Mouse (Mus musculus) gonadal fat pad, adult 2 months (tissue): ENCODE measurements around the gene Gm5127. TPM values are rescaled to one million over a fixed set of nuclear protein-coding genes. Genes with fewer than 3 reads are reported as not detected.

Source experiments
- polyA plus RNA-seq: library from polyadenylated mRNA; depleted of rRNA; stranded (reverse); fragments of >200 nt; gene quantifications from 2 replicates; pipeline ENCODE4 v1.2.3, GENCODE M21; 2012; rRNA removed

Gene Gm5127
- polyA plus RNA-seq, 1 experiment, result not detected

Other genes with a start within 250 kb of the Gm5127 start
- 0.13 and 0.16 TPM in 2 replicates for gene Fndc3c1, start 97.8 kb upstream of the Gm5127 start, polyA plus RNA-seq
- gene Cysltr1, start 20.5 kb downstream of the Gm5127 start, polyA plus RNA-seq, result 1.2 and 2.6 TPM in 2 replicates